Mouse (Mus musculus): Measurements from ENCODE around the gene Pusl1.
A peak's percentile ranks its signal among the peaks of the same experiment; 100 is the strongest.

The Pusl1 gene

GRCm38 (mm10) chr4:155891551-155892001 lies at the start of gene Pusl1, which contains the start of gene Acap3:
TSS of gene Pusl1 (minus strand) at chr4:155891781.
TSS of gene Acap3 (plus strand) at chr4:155891822.
- DNase-seq (ENCODE audit: low spot score), result peak; percentile 97

- DNase-seq (ENCODE audit: low spot score), result no peak
Measured at GRCm38 (mm10) chr4:155932031-155932430, 40.5 kb upstream of the Pusl1 start.

GRCm38 (mm10) chr4:155908751-155909150 lies 17.2 kb upstream of the Pusl1 start:
- DNase-seq (ENCODE audit: low spot score), result no peak

GRCm38 (mm10) chr4:155908281-155908680 lies 16.7 kb upstream of the Pusl1 start:
- no peak for DNase-seq (ENCODE audit: low spot score)

GRCm38 (mm10) chr4:155907003-155907402 lies 15.4 kb upstream of the Pusl1 start:
- no peak for DNase-seq (ENCODE audit: low spot score)

GRCm38 (mm10) chr4:155906125-155906524 lies 14.5 kb upstream of the Pusl1 start:
- DNase-seq (ENCODE audit: low spot score), result no peak

- no peak for DNase-seq (ENCODE audit: low spot score)
Measured at GRCm38 (mm10) chr4:155905634-155906033, 14.1 kb upstream of the Pusl1 start.

- DNase-seq (ENCODE audit: low spot score), result no peak
Measured at GRCm38 (mm10) chr4:155904318-155905102, 12.9 kb upstream of the Pusl1 start.

- DNase-seq (ENCODE audit: low spot score), result no peak
Measured at GRCm38 (mm10) chr4:155903246-155903645, 11.7 kb upstream of the Pusl1 start.

GRCm38 (mm10) chr4:155901205-155901604 lies 9.6 kb upstream of the Pusl1 start:
- DNase-seq (ENCODE audit: low spot score), result no peak

GRCm38 (mm10) chr4:155899355-155899754 lies 7.8 kb upstream of the Pusl1 start:
- DNase-seq (ENCODE audit: low spot score), result no peak

GRCm38 (mm10) chr4:155898318-155898717 lies 6.7 kb upstream of the Pusl1 start:
- no peak for DNase-seq (ENCODE audit: low spot score)

GRCm38 (mm10) chr4:155896461-155896860 lies 4.9 kb upstream of the Pusl1 start:
- DNase-seq (ENCODE audit: low spot score), result no peak

- DNase-seq (ENCODE audit: low spot score), result no peak
Measured at GRCm38 (mm10) chr4:155895826-155896225, 4.2 kb upstream of the Pusl1 start.

GRCm38 (mm10) chr4:155895216-155895615 lies 3.6 kb upstream of the Pusl1 start:
- no peak for DNase-seq (ENCODE audit: low spot score)

- DNase-seq (ENCODE audit: low spot score), result peak; percentile 35
Measured at GRCm38 (mm10) chr4:155894311-155894881, 2.8 kb upstream of the Pusl1 start.

- DNase-seq (ENCODE audit: low spot score), result no peak
Measured at GRCm38 (mm10) chr4:155893212-155893690, 1.7 kb upstream of the Pusl1 start.

GRCm38 (mm10) chr4:155892438-155893211 lies 1.0 kb upstream of the Pusl1 start:
- no peak for DNase-seq (ENCODE audit: low spot score)

- DNase-seq (ENCODE audit: low spot score), result peak; percentile 80
Measured at GRCm38 (mm10) chr4:155892017-155892416, 436 bp upstream of the Pusl1 start.

GRCm38 (mm10) chr4:155891011-155891471 lies 540 bp downstream of the Pusl1 start:
- no peak for DNase-seq (ENCODE audit: low spot score)

GRCm38 (mm10) chr4:155889316-155889715 lies 2.3 kb downstream of the Pusl1 start:
- no peak for DNase-seq (ENCODE audit: low spot score)

- no peak for DNase-seq (ENCODE audit: low spot score)
Measured at GRCm38 (mm10) chr4:155888181-155888580, 3.4 kb downstream of the Pusl1 start.
